Mouse (Mus musculus): ENCODE measurements around the gene Atp6v1g1. TPM values are rescaled to one million over a fixed set of nuclear protein-coding genes. Genes with fewer than 3 reads are reported as not detected.

Atp6v1g1 gene
- polyA plus RNA-seq (2017; shearing (Covaris generic)), result 119 TPM

DNA sequence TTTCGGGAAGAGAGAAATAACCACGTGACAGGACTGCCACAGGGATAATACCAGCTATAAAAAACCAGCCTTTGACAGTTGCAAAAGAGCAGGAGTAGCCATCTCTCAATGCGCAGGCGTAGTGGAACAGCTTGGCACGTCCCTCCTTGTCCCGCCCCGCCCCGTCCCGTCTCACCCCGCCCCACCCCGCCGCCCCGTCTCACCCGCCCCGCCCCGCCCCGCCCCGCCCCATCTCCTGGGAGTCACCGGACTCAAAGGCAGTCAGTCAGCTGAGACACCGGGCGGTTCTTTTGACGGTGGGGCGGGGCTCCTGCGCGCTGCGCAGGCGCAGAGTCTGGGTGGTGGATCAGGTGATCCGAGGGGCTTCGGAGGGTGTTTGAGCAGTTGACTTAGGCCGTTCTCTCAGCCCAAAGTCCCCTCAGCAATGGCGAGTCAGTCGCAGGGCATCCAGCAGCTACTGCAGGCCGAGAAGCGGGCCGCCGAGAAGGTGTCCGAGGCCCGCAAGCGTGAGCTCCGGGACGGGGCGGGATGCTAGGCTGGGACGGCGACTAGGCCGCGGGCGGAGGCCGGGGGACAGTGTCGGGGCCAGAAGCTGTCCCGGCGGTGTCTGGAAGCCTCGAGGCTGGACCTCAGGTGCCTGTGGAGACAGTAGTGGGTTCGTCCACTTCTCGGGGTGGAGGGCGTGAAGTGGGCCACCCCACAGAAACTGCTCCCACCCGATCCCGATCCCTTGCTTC lies at the start of gene Atp6v1g1:
Gene Atp6v1g1 (plus strand): TSS at position 279 of the 737 bp plus-strand sequence.

DNA sequence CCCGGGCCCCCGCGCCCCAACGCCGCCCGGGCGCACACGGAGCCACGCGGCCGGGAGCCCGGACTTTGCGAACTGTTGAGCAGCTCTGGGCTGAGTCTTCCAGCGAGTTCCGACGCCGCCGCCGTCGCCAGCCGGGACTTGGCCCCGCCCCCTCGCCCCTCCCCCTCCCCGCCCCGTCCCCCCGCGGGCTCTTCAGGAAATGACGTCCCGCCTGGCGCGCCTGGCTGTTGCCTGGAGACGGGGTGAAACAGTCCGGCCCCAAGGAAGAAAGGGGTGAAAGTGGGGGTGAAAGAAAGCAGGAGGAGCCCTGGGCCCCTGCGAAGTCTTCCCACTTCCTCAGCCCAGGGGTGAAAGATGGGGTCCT lies 48.7 kb upstream of the Atp6v1g1 start, which contains the start of gene Whrn:
Gene Whrn (minus strand): TSS at position 77 of the 364 bp plus-strand sequence.

DNA sequence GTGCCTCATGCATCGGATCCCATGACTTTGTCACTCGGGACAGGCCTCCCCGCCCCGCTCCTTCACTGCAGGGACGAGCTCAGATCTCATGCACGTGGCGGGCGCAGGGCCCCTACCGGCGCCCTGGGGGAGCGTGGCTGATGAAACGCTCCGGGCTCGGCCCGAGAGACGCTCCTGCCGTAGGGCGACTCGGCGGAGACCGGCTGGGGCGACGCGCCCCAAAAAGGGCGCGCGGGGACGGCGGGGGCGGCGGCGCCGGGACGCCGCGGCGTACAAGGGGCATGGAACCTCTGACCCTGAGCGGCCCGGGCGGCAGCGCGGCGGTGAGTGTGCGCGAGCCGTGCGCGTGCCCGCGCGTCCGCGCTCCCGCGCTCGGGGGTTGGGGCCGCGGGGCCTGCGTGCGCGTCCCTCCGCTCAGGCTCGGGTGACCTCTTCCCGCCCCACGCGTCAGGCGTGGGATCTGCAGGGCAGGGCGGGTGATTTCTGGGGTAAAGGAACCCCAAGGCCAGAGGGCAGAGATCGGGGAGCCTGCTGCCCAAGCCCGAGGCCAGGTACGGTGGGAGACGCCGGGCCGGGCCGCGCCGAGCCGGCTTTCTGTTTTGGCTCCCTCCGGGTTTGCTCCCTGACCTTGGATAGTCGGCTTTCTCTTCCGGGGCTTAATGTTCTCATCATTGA lies 14.0 kb downstream of the Atp6v1g1 start, which contains the start of gene Tmem268:
Gene Tmem268 (plus strand): TSS at position 375 of the 675 bp plus-strand sequence.

Other genes starting within 250 kb of the Atp6v1g1 start
- gene Orm1, start 200.2 kb upstream of the Atp6v1g1 start, polyA plus RNA-seq (2017; shearing (Covaris generic)), result not detected
- not detected for gene Orm3, start 188.6 kb upstream of the Atp6v1g1 start, polyA plus RNA-seq (2017; shearing (Covaris generic))
- not detected for gene Orm2, start 182.3 kb upstream of the Atp6v1g1 start, polyA plus RNA-seq (2017; shearing (Covaris generic))
- gene Akna, start 141.4 kb upstream of the Atp6v1g1 start, polyA plus RNA-seq (2017; shearing (Covaris generic)), result 260 TPM
- gene Whrn, start 48.8 kb upstream of the Atp6v1g1 start, polyA plus RNA-seq (2017; shearing (Covaris generic)), result 9.6 TPM
- 17.6 TPM for gene Tmem268, start 14.0 kb downstream of the Atp6v1g1 start, polyA plus RNA-seq (2017; shearing (Covaris generic))
- gene Gm11213, start 60.5 kb downstream of the Atp6v1g1 start, polyA plus RNA-seq (2017; shearing (Covaris generic)), result not detected
- gene Tex48, start 77.7 kb downstream of the Atp6v1g1 start, polyA plus RNA-seq (2017; shearing (Covaris generic)), result not detected
- not detected for gene Gm11214, start 118.6 kb downstream of the Atp6v1g1 start, polyA plus RNA-seq (2017; shearing (Covaris generic))
- gene Tnfsf15, start 200.3 kb downstream of the Atp6v1g1 start, polyA plus RNA-seq (2017; shearing (Covaris generic)), result not detected

Data from naive thymus-derived CD4-positive, alpha-beta T cell, adult 5 months (primary cell).